13 mouse cellular contexts compared by ENCODE assay signal in genomic region chrX:100802034-100802433, GRCm38 (mm10). TPM values are rescaled to one million over a fixed set of nuclear protein-coding genes. Genes with fewer than 3 reads are reported as not detected.
DNase-seq lines count a peak whose midpoint lies in the region; ATAC-seq lines count a peak whose summit lies in the region.
"Had no signal": no experiment of that assay in that cellular context is flagged by ENCODE, and none has a peak within 500 bp of the region (broad histone marks: within the 10 kb centered on the region; RNA-seq: fewer than 3 reads in every experiment).

No protein-coding gene starts in this region.

- DNase-seq in urinary bladder, postnatal 14 days (ENCODE audit: low spot score): peak; percentile 58
- DNase-seq in urinary bladder, postnatal 4 days (ENCODE audit: low spot score in 2 of 2): no peak
- DNase-seq in kidney, postnatal 25 days: peak; percentile 24 to 52
- DNase-seq in lung, postnatal 14 days: peak; percentile 27
- DNase-seq in yolk sac, embryonic 10.5 days (ENCODE audit: low spot score): peak; percentile 32
- DNase-seq in heart, adult 8-10 months (ENCODE audit: low spot score): no peak
- DNase-seq in right cerebral cortex, adult 2 months (ENCODE audit: low spot score in 2 of 2): no peak
- DNase-seq: adrenal gland, postnatal 36 days; cerebellum, postnatal 25 days; heart, adult 2 months; right cerebral cortex, adult 18-20 months; thymus, postnatal 14 days had no signal

- no peak for ATAC-seq in megakaryocyte-erythroid progenitor cell, adult 5-6 weeks (replicated peaks; ENCODE audit: low FRiP score, low TSS enrichment, poor library complexity, severe bottlenecking)

RNA-seq across cellular contexts. Expression of gene Dlg3, which starts 34.5 kb away (rescaled TPM):
- total RNA-seq in heart, adult 8-10 months (2022): 1 to 10 TPM; 2.0 to 4.3 (median 2.8) TPM
- 11.7 and 13.5 TPM in 2 replicates for total RNA-seq in megakaryocyte-erythroid progenitor cell, adult 5-6 weeks (2014; fragmentation: Nextera tagmentation)
- 11.4 and 12.0 TPM in 2 replicates for total RNA-seq in megakaryocyte-erythroid progenitor cell, adult 5-6 weeks (2017)

Comparison
In these comparisons a context has a peak if more than half of its experiments do, and no peak if none do; other contexts are left out.
1. DNase-seq: peak in urinary bladder, postnatal 14 days (single experiment), kidney, postnatal 25 days (2 of 2), lung, postnatal 14 days (single experiment) and yolk sac, embryonic 10.5 days (single experiment); none in urinary bladder, postnatal 4 days (0 of 2), heart, adult 8-10 months (single experiment) and right cerebral cortex, adult 2 months (0 of 2).